Mouse (Mus musculus) MEL (cell line): ENCODE measurements at regions not wholly inside any gene's neighbourhood (a gene's known extent, or its start where the extent isn't known, plus 50 kb on each side); places are given as distances from the start of the nearest gene placed in this dataset.

ENCODE experiments used
- DNase-seq: peaks from one replicate; pipeline ENCODE4 v3.0.0; 2011; ENCODE audit warnings: low read depth, low spot score
- H3K27ac ChIP-seq: 2 replicates; pipeline ENCODE4 v1.5.1; 2012; ENCODE audit warnings: low read depth, mild to moderate bottlenecking, control low read depth, low read length, moderate library complexity; ENCODE audit not compliant: control insufficient read depth
- H3K27me3 ChIP-seq, 2 experiments: fragments of 150-350 bp in 1 of 2; sonication (generic) in 1 of 2; 2 replicates each; pipeline ENCODE4 v1.6.1; 2012; ENCODE audit warnings: low read length in 2 of 2, mild to moderate bottlenecking in 2 of 2, improper control_type of control experiment in 1 of 2, moderate library complexity in 1 of 2; ENCODE audit not compliant: insufficient read depth in 2 of 2, control insufficient read depth in 1 of 2
- H3K36me3 ChIP-seq, 2 experiments: 2 replicates each; pipeline ENCODE4 v1.6.1; 2012 to 2014; ENCODE audit warnings: low read length in 2 of 2, improper control_type of control experiment in 1 of 2, inconsistent platforms in 1 of 2, mild to moderate bottlenecking in 1 of 2; ENCODE audit not compliant: insufficient read depth in 2 of 2, control insufficient read depth in 1 of 2
- H3K4me1 ChIP-seq, 2 experiments: fragments of 150-350 bp in 1 of 2; sonication (generic) in 1 of 2; 2 replicates each; pipeline ENCODE4 v1.6.1; 2012; ENCODE audit warnings: low read length in 2 of 2, improper control_type of control experiment in 1 of 2, mild to moderate bottlenecking in 1 of 2; ENCODE audit not compliant: insufficient read depth in 2 of 2, control insufficient read depth in 1 of 2
- H3K4me3 ChIP-seq, 2 experiments: fragments of 150-350 bp in 1 of 2; sonication (generic) in 1 of 2; 2 replicates each; pipeline ENCODE4 v1.5.1; 2012; ENCODE audit warnings: low read depth in 2 of 2, low read length in 2 of 2, mild to moderate bottlenecking in 2 of 2, moderate library complexity in 2 of 2, control low read depth in 1 of 2, improper control_type of control experiment in 1 of 2; ENCODE audit not compliant: control insufficient read depth in 1 of 2, insufficient read depth in 1 of 2
- H3K79me2 ChIP-seq: 2 replicates; pipeline ENCODE4 v1.6.1; 2012; ENCODE audit warnings: mild to moderate bottlenecking, low read length, moderate library complexity; ENCODE audit not compliant: control insufficient read depth, poor library complexity, insufficient read depth
- H3K9ac ChIP-seq: 2 replicates; pipeline ENCODE4 v1.6.1; 2012; ENCODE audit warnings: low read depth, mild to moderate bottlenecking, control low read depth, low read length, moderate library complexity; ENCODE audit not compliant: control insufficient read depth, poor library complexity, severe bottlenecking
- H3K9me3 ChIP-seq: fragments of 150-350 bp; sonication (generic); replicated peaks from 2 replicates; pipeline ENCODE4 v1.6.1; 2012; ENCODE audit warnings: mild to moderate bottlenecking, low read length, improper control_type of control experiment, moderate library complexity; ENCODE audit not compliant: insufficient read depth
- BHLHE40 ChIP-seq: IDR thresholded peaks from 2 replicates; pipeline ENCODE4 v1.6.1; 2012; ENCODE audit warnings: low read depth, mild to moderate bottlenecking, inconsistent platforms, low read length, improper control_type of control experiment, borderline replicate concordance
- E2F4 ChIP-seq: IDR thresholded peaks from 2 replicates; pipeline ENCODE4 v1.6.1; 2011; ENCODE audit warnings: low read depth, low read length, improper control_type of control experiment, borderline replicate concordance
- EP300 ChIP-seq, 2 experiments: IDR thresholded peaks; 2 replicates each; pipeline ENCODE4 v1.6.1; 2011; ENCODE audit warnings: improper control_type of control experiment in 2 of 2, low read length in 2 of 2, low read depth in 1 of 2, mild to moderate bottlenecking in 1 of 2
- HCFC1 ChIP-seq: IDR thresholded peaks from 2 replicates; pipeline ENCODE4 v1.6.1; 2012; ENCODE audit warnings: low read depth, mild to moderate bottlenecking, inconsistent platforms, low read length, improper control_type of control experiment, moderate library complexity
- JUND ChIP-seq: IDR thresholded peaks from 2 replicates; pipeline ENCODE4 v1.6.1; 2011; ENCODE audit warnings: low read depth, mild to moderate bottlenecking, improper control_type of control experiment, low read length
- MAFK ChIP-seq: IDR thresholded peaks from 2 replicates; pipeline ENCODE4 v1.6.1; 2011; ENCODE audit warnings: low read depth, mild to moderate bottlenecking, low read length, improper control_type of control experiment, borderline replicate concordance
- MXI1 ChIP-seq: IDR thresholded peaks from 2 replicates; pipeline ENCODE4 v1.6.1; 2011; ENCODE audit warnings: mild to moderate bottlenecking, low read depth, low read length, improper control_type of control experiment
- MYB ChIP-seq: IDR thresholded peaks from 2 replicates; pipeline ENCODE4 v1.6.1; 2011; ENCODE audit warnings: mild to moderate bottlenecking, low read depth, low read length, improper control_type of control experiment
- MYC ChIP-seq: IDR thresholded peaks from 2 replicates; pipeline ENCODE4 v1.6.1; 2011; ENCODE audit warnings: low read depth, mild to moderate bottlenecking, low read length, improper control_type of control experiment, moderate library complexity
- NRF1 ChIP-seq: IDR thresholded peaks from 2 replicates; pipeline ENCODE4 v1.6.1; 2014; ENCODE audit warnings: low read depth, mild to moderate bottlenecking, inconsistent platforms, low read length, improper control_type of control experiment, moderate library complexity; ENCODE audit not compliant: poor library complexity, insufficient read depth, severe bottlenecking
- POLR2A ChIP-seq, 2 experiments: IDR thresholded peaks; 2 replicates each; pipeline ENCODE4 v1.6.1; 2011 to 2012; ENCODE audit warnings: low read length in 2 of 2, mild to moderate bottlenecking in 2 of 2, control low read depth in 1 of 2, improper control_type of control experiment in 1 of 2, low read depth in 1 of 2, moderate library complexity in 1 of 2; ENCODE audit not compliant: control insufficient read depth in 1 of 2, insufficient read depth in 1 of 2, poor library complexity in 1 of 2
- POLR2AphosphoS5 ChIP-seq: IDR thresholded peaks from 2 replicates; pipeline ENCODE4 v1.6.1; 2012; ENCODE audit warnings: low read depth, borderline replicate concordance, mild to moderate bottlenecking, inconsistent platforms, low read length, moderate library complexity, mixed read lengths
- RAD21 ChIP-seq: IDR thresholded peaks from 2 replicates; pipeline ENCODE4 v1.6.1; 2011; ENCODE audit warnings: mild to moderate bottlenecking, low read depth, low read length, improper control_type of control experiment
- RCOR1 ChIP-seq: IDR thresholded peaks from 2 replicates; pipeline ENCODE4 v1.6.1; 2012; ENCODE audit warnings: low read depth, mild to moderate bottlenecking, inconsistent platforms, low read length, improper control_type of control experiment
- SIN3A ChIP-seq: IDR thresholded peaks from 2 replicates; pipeline ENCODE4 v1.6.1; 2012; ENCODE audit warnings: low read length, improper control_type of control experiment, inconsistent platforms
- TAL1 ChIP-seq: IDR thresholded peaks from 2 replicates; pipeline ENCODE4 v1.6.1; 2012; ENCODE audit warnings: mild to moderate bottlenecking, inconsistent platforms, low read length, moderate library complexity, mixed read lengths
- USF1 ChIP-seq: IDR thresholded peaks from 2 replicates; pipeline ENCODE4 v1.6.1; 2014; ENCODE audit warnings: low read depth, mild to moderate bottlenecking, inconsistent platforms, low read length, improper control_type of control experiment, moderate library complexity
- ZC3H11A ChIP-seq: IDR thresholded peaks from 2 replicates; pipeline ENCODE4 v1.6.1; 2012; ENCODE audit warnings: low read depth, mild to moderate bottlenecking, inconsistent platforms, low read length, improper control_type of control experiment
- ZMIZ1 ChIP-seq: IDR thresholded peaks from 2 replicates; pipeline ENCODE4 v1.6.1; 2012; ENCODE audit warnings: low read depth, mild to moderate bottlenecking, inconsistent platforms, low read length, improper control_type of control experiment, moderate library complexity
- ZNF384 ChIP-seq: IDR thresholded peaks from 2 replicates; pipeline ENCODE4 v1.6.1; 2012; ENCODE audit warnings: low read depth, mild to moderate bottlenecking, inconsistent platforms, low read length, improper control_type of control experiment

DNA sequence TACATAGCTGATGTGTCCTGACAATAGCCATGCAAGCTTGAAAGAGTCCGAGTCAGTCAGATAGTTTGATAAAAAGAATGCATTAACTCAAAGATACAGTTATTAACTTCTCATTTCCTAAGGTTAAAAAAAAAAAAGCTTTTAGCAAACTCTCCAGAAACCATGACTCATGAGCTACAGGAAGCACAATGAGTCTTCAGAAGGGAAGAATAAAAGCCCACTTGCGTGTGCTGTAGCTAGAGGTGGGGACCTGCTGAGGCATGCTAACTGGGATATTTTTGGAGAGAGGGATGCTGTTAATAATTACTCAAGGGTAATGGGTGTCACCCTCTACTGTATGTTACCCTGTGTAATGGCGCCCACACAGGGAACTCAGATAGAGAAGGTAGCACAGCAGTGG is 147.0 kb downstream of the Utp6 start:
- no peak for DNase-seq
- no peak overlapping the region for H3K4me3 ChIP-seq
- no peaks in the 10 kb centered on the region for H3K36me3 ChIP-seq
- H3K9ac ChIP-seq = no peak overlapping the region
- no peak for TF ChIP-seq USF1
- no peak for TF ChIP-seq HCFC1
- TF ChIP-seq RCOR1 = no peak
- TF ChIP-seq E2F4 = no peak
- no peak for TF ChIP-seq POLR2AphosphoS5
- TF ChIP-seq SIN3A = no peak
- no peak for TF ChIP-seq ZMIZ1
- no peak for TF ChIP-seq MXI1
- TF ChIP-seq ZNF384 = no peak
- no peak for TF ChIP-seq ZC3H11A
- no peak for TF ChIP-seq POLR2A (IDR thresholded peaks at IDR 0.05; ENCODE audit: control insufficient read depth in 1 of 2, insufficient read depth in 1 of 2, low read depth in 1 of 2, low read length in 2 of 2, poor library complexity in 1 of 2)
- TF ChIP-seq RAD21 = no peak
- TF ChIP-seq MYC = no peak
- TF ChIP-seq JUND = no peak
- no peak for TF ChIP-seq EP300 (IDR thresholded peaks at IDR 0.05; ENCODE audit: low read depth in 1 of 2, low read length in 2 of 2)
- no peak for TF ChIP-seq TAL1
- TF ChIP-seq MAFK = no peak
- no peak for TF ChIP-seq NRF1
- TF ChIP-seq BHLHE40 = no peak
- no peak for TF ChIP-seq MYB
- no peaks in the 10 kb centered on the region for H3K79me2 ChIP-seq
- no peak overlapping the region for H3K27ac ChIP-seq
- no peaks in the 10 kb centered on the region for H3K9me3 ChIP-seq
- no peaks in the 10 kb centered on the region for H3K4me1 ChIP-seq
- peaks cover 3% of the 10 kb centered on the region in 2 experiments for H3K27me3 ChIP-seq

DNA sequence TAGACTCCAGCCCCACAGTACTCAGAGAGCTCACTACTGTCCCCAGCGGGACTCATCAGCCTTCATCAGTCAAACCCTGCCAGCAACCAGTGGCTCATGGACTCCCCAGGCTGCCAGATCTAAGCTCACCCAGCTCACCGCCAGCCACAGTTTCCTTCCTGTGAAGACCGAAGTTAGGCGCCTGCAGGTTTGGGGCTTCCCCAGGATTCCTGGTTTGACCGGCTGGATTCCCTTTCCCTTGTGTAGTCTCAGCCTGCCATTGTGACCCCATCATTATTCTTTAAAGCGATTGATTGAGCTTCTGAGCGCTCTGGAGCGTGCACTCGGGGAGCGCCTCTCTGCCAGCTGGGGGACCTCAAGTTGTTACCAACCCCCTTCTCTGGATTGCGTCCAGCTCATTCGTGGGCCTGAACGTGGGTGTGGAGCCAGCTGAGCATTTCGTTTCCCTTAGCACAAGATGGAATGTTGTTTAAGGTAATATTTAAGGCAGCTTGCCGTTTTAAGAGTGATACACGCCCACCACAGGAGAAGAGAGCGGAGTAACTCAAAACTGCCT is 155.2 kb downstream of the Utp6 start:
- H3K9me3 ChIP-seq = no peaks in the 10 kb centered on the region
- DNase-seq = no peak
- no peaks in the 10 kb centered on the region for H3K4me1 ChIP-seq
- no peak overlapping the region for H3K4me3 ChIP-seq
- TF ChIP-seq E2F4 (no peak), MAFK (no peak)
- TF ChIP-seq, all 39 proteins: peak for 0
- Histone ChIP-seq H3K79me2 (no peaks in the 10 kb centered on the region), H3K36me3 (no peaks in the 10 kb centered on the region), H3K9ac (no peak overlapping the region), H3K27me3 (peaks cover 7 to 11% of the 10 kb centered on the region in 2 experiments), H3K27ac (no peak overlapping the region)
